Mouse (Mus musculus) C2C12 (cell line): ENCODE results near the gene Krtap4-16. TPM values are rescaled to one million over a fixed set of nuclear protein-coding genes. Genes with fewer than 3 reads are reported as not detected.
"Not testable (repeated sequence)": the region's sequence is repeated elsewhere in the genome, so short reads cannot be mapped to it uniquely, and the experiment has no call there.

Experiments
- H3K27me3 ChIP-seq: one replicate; pipeline ENCODE4 v1.6.1; 2011; ENCODE audit not compliant: control insufficient read depth, insufficient read depth, insufficient read length
- H3K36me3 ChIP-seq: one replicate; pipeline ENCODE4 v1.6.1; 2011; ENCODE audit not compliant: control insufficient read depth, insufficient read depth
- H3K4me3 ChIP-seq: one replicate; pipeline ENCODE4 v1.5.1; 2011; ENCODE audit warnings: mild to moderate bottlenecking, control low read depth; ENCODE audit not compliant: poor library complexity, insufficient read depth, severe bottlenecking
- H3K79me2 ChIP-seq: one replicate; pipeline ENCODE4 v1.6.1; 2011; ENCODE audit not compliant: control insufficient read depth, insufficient read depth
- H3K79me3 ChIP-seq: one replicate; pipeline ENCODE4 v1.6.1; 2011; ENCODE audit warnings: low read depth, control low read depth
- H3ac ChIP-seq: one replicate; pipeline ENCODE3; 2011; ENCODE audit warnings: low read depth; ENCODE audit not compliant: control insufficient read depth, insufficient read length
- CEBPB ChIP-seq: IDR thresholded peaks from one replicate; pipeline ENCODE4 v1.6.1; 2011; ENCODE audit warnings: low read depth, mild to moderate bottlenecking, control low read depth, moderate library complexity
- CTCF ChIP-seq: IDR thresholded peaks from one replicate; pipeline ENCODE4 v1.5.1; 2011; ENCODE audit not compliant: control insufficient read depth, insufficient read depth, insufficient read length
- FOSL1 ChIP-seq: IDR thresholded peaks from one replicate; pipeline ENCODE4 v1.8.0; 2011; ENCODE audit warnings: mild to moderate bottlenecking, low read length; ENCODE audit not compliant: poor library complexity, insufficient read depth, severe bottlenecking
- MAX ChIP-seq: IDR thresholded peaks from one replicate; pipeline ENCODE4 v1.6.1; 2011; ENCODE audit warnings: mild to moderate bottlenecking, control low read depth
- MYOD1 ChIP-seq: IDR thresholded peaks from one replicate; pipeline ENCODE4 v1.6.1; 2011; ENCODE audit warnings: low read depth; ENCODE audit not compliant: control insufficient read depth, insufficient read length
- MYOG ChIP-seq: IDR thresholded peaks from one replicate; pipeline ENCODE4 v1.6.1; 2011; ENCODE audit not compliant: control insufficient read depth, insufficient read length; ENCODE audit errors: extremely low read depth
- USF1 ChIP-seq: IDR thresholded peaks from one replicate; pipeline ENCODE4 v1.6.1; 2011; ENCODE audit warnings: low read depth, mild to moderate bottlenecking, control low read depth, moderate library complexity
- polyA plus RNA-seq: library from polyadenylated mRNA; unstranded; fragments of >200 nt; fragmentation: generic; extraction: Trizol; gene quantifications from one replicate; pipeline ENCODE4 v1.2.1, GENCODE M21; 2012; ENCODE audit warnings: missing spikeins

Krtap4-16 gene
- polyA plus RNA-seq, 1 experiment: not detected

GRCm38 (mm10) chr11:99846746-99847145, 4.7 kb downstream of the Krtap4-16 start:
- no peaks in the 10 kb centered on the region for H3K36me3 ChIP-seq
- no peak overlapping the region for H3ac ChIP-seq
- no peaks in the 10 kb centered on the region for H3K79me2 ChIP-seq
- TF ChIP-seq MYOD1 (peak; percentile 86), CEBPB (no peak)
- H3K27me3 ChIP-seq: no peaks in the 10 kb centered on the region
- no peak overlapping the region for H3K4me3 ChIP-seq
- no peaks in the 10 kb centered on the region for H3K79me3 ChIP-seq

- TF ChIP-seq CTCF (no peak), MAX (no peak), USF1 (no peak), FOSL1 (no peak), CEBPB (no peak), MYOD1 (no peak), MYOG (no peak)
- Histone ChIP-seq H3K79me2 (no peaks in the 10 kb centered on the region), H3K4me3 (no peak overlapping the region), H3K36me3 (no peaks in the 10 kb centered on the region), H3ac (no peak overlapping the region), H3K79me3 (no peaks in the 10 kb centered on the region), H3K27me3 (peaks cover 7% of the 10 kb centered on the region)
These were observed 9.2 kb downstream of the Krtap4-16 start for GRCm38 (mm10) chr11:99842185-99842584.

- peaks cover 9% of the 10 kb centered on the region for H3K27me3 ChIP-seq
- TF ChIP-seq CTCF: no peak
- no peak for TF ChIP-seq MAX
- TF ChIP-seq MYOD1: no peak
- TF ChIP-seq USF1: no peak
- no peak for TF ChIP-seq MYOG
- TF ChIP-seq FOSL1: no peak
- no peak for TF ChIP-seq CEBPB
- H3K79me3 ChIP-seq: no peaks in the 10 kb centered on the region
- H3K79me2 ChIP-seq: no peaks in the 10 kb centered on the region
- no peak within 1 kb of the TSS for H3K4me3 ChIP-seq
- no peaks in the 10 kb centered on the region for H3K36me3 ChIP-seq
- no peak within 1 kb of the TSS for H3ac ChIP-seq
These were observed 13.4 kb downstream of the Krtap4-16 start, which contains the start of gene 2300003K06Rik for GRCm38 (mm10) chr11:99837966-99838365. TSS of gene 2300003K06Rik (minus strand) at chr11:99838066.

- not testable (repeated sequence) for H3ac ChIP-seq, H3K27me3 ChIP-seq, H3K36me3 ChIP-seq, H3K4me3 ChIP-seq, H3K79me2 ChIP-seq, H3K79me3 ChIP-seq
These were observed 35.8 kb downstream of the Krtap4-16 start, which contains the start of gene Gm11564 for GRCm38 (mm10) chr11:99815566-99815965. TSS of gene Gm11564 (minus strand) at chr11:99815666.

GRCm38 (mm10) chr11:99809792-99810191, 41.6 kb downstream of the Krtap4-16 start, which contains the start of gene Krtap4-13:
TSS of gene Krtap4-13 (minus strand) at chr11:99809892.
- H3ac ChIP-seq, H3K79me2 ChIP-seq, H3K4me3 ChIP-seq, H3K27me3 ChIP-seq, H3K79me3 ChIP-seq, H3K36me3 ChIP-seq: not testable (repeated sequence)

- not testable (repeated sequence) for H3ac ChIP-seq, H3K79me2 ChIP-seq, H3K4me3 ChIP-seq, H3K79me3 ChIP-seq, H3K27me3 ChIP-seq, H3K36me3 ChIP-seq
These were observed 47.1 kb downstream of the Krtap4-16 start, which contains the start of gene Gm11554 for GRCm38 (mm10) chr11:99804346-99804745. TSS of gene Gm11554 (minus strand) at chr11:99804446.

Other genes with a start within 250 kb of the Krtap4-16 start
- gene Gm11938, start 248.3 kb downstream of the Krtap4-16 start, polyA plus RNA-seq: not detected
- gene Gm11937, start 241.4 kb downstream of the Krtap4-16 start, polyA plus RNA-seq: not detected
- not detected for gene Krtap2-4, start 236.8 kb downstream of the Krtap4-16 start, polyA plus RNA-seq
- gene Gm11562, start 231.2 kb downstream of the Krtap4-16 start, polyA plus RNA-seq: not detected
- gene Krtap4-1, start 223.4 kb downstream of the Krtap4-16 start, polyA plus RNA-seq: not detected
- not detected for gene Krtap4-2, start 216.5 kb downstream of the Krtap4-16 start, polyA plus RNA-seq
- gene Krtap4-7, start 207.5 kb downstream of the Krtap4-16 start, polyA plus RNA-seq: not detected
- gene Gm11555, start 201.4 kb downstream of the Krtap4-16 start, polyA plus RNA-seq: not detected
- gene Gm11563, start 192.6 kb downstream of the Krtap4-16 start, polyA plus RNA-seq: not detected
- gene Krtap4-6, start 185.6 kb downstream of the Krtap4-16 start, polyA plus RNA-seq: not detected
- gene Gm14190, start 160.9 kb downstream of the Krtap4-16 start, polyA plus RNA-seq: not detected
- not detected for gene Gm14180, start 117.3 kb downstream of the Krtap4-16 start, polyA plus RNA-seq
- gene Gm11595, start 78.7 kb downstream of the Krtap4-16 start, polyA plus RNA-seq: not detected
- gene Krtap4-8, start 70.9 kb downstream of the Krtap4-16 start, polyA plus RNA-seq: not detected
- not detected for gene Krtap4-9, start 66.4 kb downstream of the Krtap4-16 start, polyA plus RNA-seq
- gene Gm11596, start 58.1 kb downstream of the Krtap4-16 start, polyA plus RNA-seq: not detected
- not detected for gene Gm11569, start 52.7 kb downstream of the Krtap4-16 start, polyA plus RNA-seq
- not detected for gene Gm11554, start 47.2 kb downstream of the Krtap4-16 start, polyA plus RNA-seq
- not detected for gene Krtap4-13, start 41.7 kb downstream of the Krtap4-16 start, polyA plus RNA-seq
- gene Gm11564, start 35.9 kb downstream of the Krtap4-16 start, polyA plus RNA-seq: not detected
- gene 2300003K06Rik, start 13.5 kb downstream of the Krtap4-16 start, polyA plus RNA-seq: not detected
- gene Gm11568, start 6.3 kb upstream of the Krtap4-16 start, polyA plus RNA-seq: not detected
- not detected for gene Gm11559, start 12.9 kb upstream of the Krtap4-16 start, polyA plus RNA-seq
- gene Krtap9-1, start 21.8 kb upstream of the Krtap4-16 start, polyA plus RNA-seq: not detected
- gene Gm11567, start 27.6 kb upstream of the Krtap4-16 start, polyA plus RNA-seq: not detected
- gene Krtap31-1, start 56.3 kb upstream of the Krtap4-16 start, polyA plus RNA-seq: not detected
- gene Gm11565, start 63.1 kb upstream of the Krtap4-16 start, polyA plus RNA-seq: not detected
- not detected for gene Krtap31-2, start 84.7 kb upstream of the Krtap4-16 start, polyA plus RNA-seq
- not detected for gene Krtap9-5, start 96.9 kb upstream of the Krtap4-16 start, polyA plus RNA-seq
- not detected for gene Krtap29-1, start 127.4 kb upstream of the Krtap4-16 start, polyA plus RNA-seq
- not detected for gene Krtap16-1, start 135.0 kb upstream of the Krtap4-16 start, polyA plus RNA-seq
- not detected for gene Krtap17-1, start 142.4 kb upstream of the Krtap4-16 start, polyA plus RNA-seq
- gene Krt33a, start 164.6 kb upstream of the Krtap4-16 start, polyA plus RNA-seq: 0.02 TPM
- gene Krt33b, start 178.3 kb upstream of the Krtap4-16 start, polyA plus RNA-seq: not detected
- not detected for gene Krt34, start 189.9 kb upstream of the Krtap4-16 start, polyA plus RNA-seq
- gene Krt31, start 198.9 kb upstream of the Krtap4-16 start, polyA plus RNA-seq: not detected
- gene Krt32, start 236.6 kb upstream of the Krtap4-16 start, polyA plus RNA-seq: not detected
- not detected for gene Krt35, start 244.6 kb upstream of the Krtap4-16 start, polyA plus RNA-seq